Mouse (Mus musculus): Measurements from ENCODE around the gene Rps10. TPM values are rescaled to one million over a fixed set of nuclear protein-coding genes. Genes with fewer than 3 reads are reported as not detected.

Rps10 gene
- polyA plus RNA-seq, 1 experiment from 2014 or later: 591 TPM

GRCm38 (mm10) chr17:27656011-27656399 lies 19.5 kb upstream of the Rps10 start:
- no peak overlapping the region for H3K9ac ChIP-seq (ENCODE audit: low read depth, low read length)

GRCm38 (mm10) chr17:27655089-27656010 lies 18.9 kb upstream of the Rps10 start, which contains the start of gene Pacsin1:
Gene Pacsin1, plus strand, starts transcription at chr17:27655509.
- Histone ChIP-seq H3K9ac (ENCODE audit: low read depth, low read length) (peak within 1 kb of the TSS; percentile 22; the same call in 1 of the 2 replicates), H3K9me3 (ENCODE audit: control insufficient read depth) (no peaks in the 10 kb centered on the region), H3K36me3 (ENCODE audit: control insufficient read depth, insufficient read depth) (no peaks in the 10 kb centered on the region), H3K27ac (ENCODE audit: low read depth, low read length) (no peak within 1 kb of the TSS), H3K4me2 (replicated peaks; ENCODE audit: low read depth) (peak within 1 kb of the TSS; percentile 65), H3K27me3 (replicated peaks; ENCODE audit: control insufficient read depth, insufficient read depth, low read length) (peaks cover 30% of the 10 kb centered on the region), H3K4me1 (replicated peaks; ENCODE audit: control insufficient read depth, insufficient read depth, low read length) (no peaks in the 10 kb centered on the region), H3K4me3 (ENCODE audit: low read depth, low read length) (peak within 1 kb of the TSS; percentile 41)
- TF ChIP-seq CTCF (IDR thresholded peaks at IDR 0.05; ENCODE audit: low read depth): peak; percentile 14; the same call in 1 of the 2 replicates
- peak; percentile 50; the same call in 1 of the 2 replicates for ATAC-seq
- 3% methylated on average over 60 of the region's 65 CpGs for WGBS

More at GRCm38 (mm10) chr17:27656011-27656399, 19.5 kb upstream of the Rps10 start:
- no peak overlapping the region for H3K27ac ChIP-seq (ENCODE audit: low read depth, low read length)
- H3K36me3 ChIP-seq (ENCODE audit: control insufficient read depth, insufficient read depth): no peaks in the 10 kb centered on the region
- ATAC-seq: no peak
- H3K4me3 ChIP-seq (ENCODE audit: low read depth, low read length): peak overlapping the region; percentile 41; the same call in 1 of the 2 replicates
- no peaks in the 10 kb centered on the region for H3K9me3 ChIP-seq (ENCODE audit: control insufficient read depth)
- peak overlapping the region; percentile 65; the same call in 1 of the 2 replicates for H3K4me2 ChIP-seq (replicated peaks; ENCODE audit: low read depth)
- WGBS: 9% methylated on average over 14 of the region's 14 CpGs
- H3K4me1 ChIP-seq (replicated peaks; ENCODE audit: control insufficient read depth, insufficient read depth, low read length): no peaks in the 10 kb centered on the region
- H3K27me3 ChIP-seq (replicated peaks; ENCODE audit: control insufficient read depth, insufficient read depth, low read length): peaks cover 30% of the 10 kb centered on the region
- TF ChIP-seq CTCF (IDR thresholded peaks at IDR 0.05; ENCODE audit: low read depth): no peak

- TF ChIP-seq CTCF (IDR thresholded peaks at IDR 0.05; ENCODE audit: low read depth): no peak
- no peak for ATAC-seq
- Histone ChIP-seq H3K4me1 (replicated peaks; ENCODE audit: control insufficient read depth, insufficient read depth, low read length) (no peaks in the 10 kb centered on the region), H3K4me3 (ENCODE audit: low read depth, low read length) (no peak overlapping the region), H3K9ac (ENCODE audit: low read depth, low read length) (no peak overlapping the region), H3K9me3 (ENCODE audit: control insufficient read depth) (no peaks in the 10 kb centered on the region), H3K36me3 (ENCODE audit: control insufficient read depth, insufficient read depth) (no peaks in the 10 kb centered on the region), H3K27me3 (replicated peaks; ENCODE audit: control insufficient read depth, insufficient read depth, low read length) (peaks cover 30% of the 10 kb centered on the region), H3K27ac (ENCODE audit: low read depth, low read length) (no peak overlapping the region), H3K4me2 (replicated peaks; ENCODE audit: low read depth) (no peak overlapping the region)
- 50% methylated on average over 10 of the region's 10 CpGs for WGBS
Measured at GRCm38 (mm10) chr17:27653253-27653959, 16.9 kb upstream of the Rps10 start.

GRCm38 (mm10) chr17:27652046-27652790 lies 15.7 kb upstream of the Rps10 start:
- ATAC-seq: no peak
- H3K4me2 ChIP-seq (replicated peaks; ENCODE audit: low read depth): no peak overlapping the region
- H3K4me1 ChIP-seq (replicated peaks; ENCODE audit: control insufficient read depth, insufficient read depth, low read length): no peaks in the 10 kb centered on the region
- WGBS: 81% methylated on average over 23 of the region's 23 CpGs
- H3K27ac ChIP-seq (ENCODE audit: low read depth, low read length): no peak overlapping the region
- H3K9me3 ChIP-seq (ENCODE audit: control insufficient read depth): no peaks in the 10 kb centered on the region
- peaks cover 27% of the 10 kb centered on the region for H3K27me3 ChIP-seq (replicated peaks; ENCODE audit: control insufficient read depth, insufficient read depth, low read length)
- TF ChIP-seq CTCF (IDR thresholded peaks at IDR 0.05; ENCODE audit: low read depth): no peak
- H3K9ac ChIP-seq (ENCODE audit: low read depth, low read length): no peak overlapping the region
- H3K4me3 ChIP-seq (ENCODE audit: low read depth, low read length): no peak overlapping the region
- H3K36me3 ChIP-seq (ENCODE audit: control insufficient read depth, insufficient read depth): no peaks in the 10 kb centered on the region

GRCm38 (mm10) chr17:27650586-27650985 lies 14.1 kb upstream of the Rps10 start:
- Histone ChIP-seq H3K9me3 (ENCODE audit: control insufficient read depth) (no peaks in the 10 kb centered on the region), H3K27ac (ENCODE audit: low read depth, low read length) (no peak overlapping the region), H3K4me2 (replicated peaks; ENCODE audit: low read depth) (no peak overlapping the region), H3K9ac (ENCODE audit: low read depth, low read length) (no peak overlapping the region), H3K4me3 (ENCODE audit: low read depth, low read length) (no peak overlapping the region), H3K4me1 (replicated peaks; ENCODE audit: control insufficient read depth, insufficient read depth, low read length) (no peaks in the 10 kb centered on the region), H3K27me3 (replicated peaks; ENCODE audit: control insufficient read depth, insufficient read depth, low read length) (peaks cover 10% of the 10 kb centered on the region), H3K36me3 (ENCODE audit: control insufficient read depth, insufficient read depth) (no peaks in the 10 kb centered on the region)
- 52% methylated on average over 13 of the region's 13 CpGs for WGBS
- 0 out of 2 replicates have a peak, but pooled peaks have one; percentile 18 for ATAC-seq
- no peak for TF ChIP-seq CTCF (IDR thresholded peaks at IDR 0.05; ENCODE audit: low read depth)
